Mouse (Mus musculus) heart, postnatal 10 days (tissue): ENCODE data around the gene Gm4553. TPM values are rescaled to one million over a fixed set of nuclear protein-coding genes. Genes with fewer than 3 reads are reported as not detected.
"Not testable (repeated sequence)": the region's sequence is repeated elsewhere in the genome, so short reads cannot be mapped to it uniquely, and the experiment has no call there.

Experiments used
- DNase-seq, 2 experiments: peaks; one replicate each; pipeline ENCODE4 v3.0.0; 2021
- intact Hi-C: fragments of 180-260 bp; cut with DNase I; formaldehyde crosslinking; loops from one replicate; pipeline ENCODE4 v1.15.1; 2025
- total RNA-seq, 2 experiments: library from RNA; stranded (reverse); gene quantifications; 2 replicates each; pipeline ENCODE4 v1.2.3; 2021

The Gm4553 gene
- not detected for total RNA-seq

DNA sequence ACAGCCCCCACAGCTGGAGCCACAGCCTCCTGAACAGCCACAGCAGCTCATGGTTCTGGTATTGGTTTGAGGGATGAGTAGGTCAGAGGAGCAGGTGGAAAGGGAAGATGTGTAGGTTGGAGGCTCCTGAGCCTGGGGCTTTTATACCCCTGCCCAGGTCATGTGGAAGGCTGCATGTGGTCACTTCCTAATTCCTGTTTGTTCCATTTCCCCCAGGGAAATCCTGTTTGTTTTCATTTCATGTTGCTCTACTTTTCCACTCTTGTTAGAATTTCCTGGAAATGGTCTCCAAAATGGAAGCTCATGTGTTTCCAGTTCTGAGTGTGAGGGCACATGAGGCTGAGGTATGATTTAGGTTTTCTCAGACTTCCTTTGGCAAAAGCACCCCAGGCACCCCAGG is at the start of gene Gm4553:
Gm4553 (minus strand) TSS at position 101 of the 400 bp plus-strand sequence.
- DNase-seq, intact Hi-C loops: not testable (repeated sequence)

- intact Hi-C loops, DNase-seq: not testable (repeated sequence)
These were observed 46.6 kb upstream of the Gm4553 start for GRCm38 (mm10) chr7:142212136-142212535.

DNA sequence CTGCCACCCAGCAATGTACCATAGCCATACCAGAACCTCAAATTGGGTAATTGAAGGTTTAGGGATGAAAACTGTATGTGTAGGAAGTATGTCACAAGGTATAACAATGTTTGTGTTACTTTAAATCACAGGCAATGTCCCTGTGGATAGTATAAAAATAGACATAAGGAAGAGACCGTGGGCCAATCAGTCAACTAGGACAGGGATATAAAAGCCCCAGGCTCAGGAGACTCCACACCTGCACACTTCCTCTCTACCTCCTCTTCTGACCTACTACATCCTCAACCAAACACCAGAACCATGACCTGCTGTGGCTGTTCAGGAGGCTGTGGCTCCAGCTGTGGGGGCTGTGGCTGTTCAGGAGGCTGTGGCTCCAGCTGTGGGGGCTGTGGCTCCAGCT is 46.0 kb upstream of the Gm4553 start, which contains the start of gene Gm7579:
Gm7579 (plus strand) TSS at position 301 of the 400 bp plus-strand sequence.
- no peak for DNase-seq
- intact Hi-C loops: no loop called here

GRCm38 (mm10) chr7:142206891-142207290 is 41.4 kb upstream of the Gm4553 start:
- intact Hi-C loops, DNase-seq: not testable (repeated sequence)

DNA sequence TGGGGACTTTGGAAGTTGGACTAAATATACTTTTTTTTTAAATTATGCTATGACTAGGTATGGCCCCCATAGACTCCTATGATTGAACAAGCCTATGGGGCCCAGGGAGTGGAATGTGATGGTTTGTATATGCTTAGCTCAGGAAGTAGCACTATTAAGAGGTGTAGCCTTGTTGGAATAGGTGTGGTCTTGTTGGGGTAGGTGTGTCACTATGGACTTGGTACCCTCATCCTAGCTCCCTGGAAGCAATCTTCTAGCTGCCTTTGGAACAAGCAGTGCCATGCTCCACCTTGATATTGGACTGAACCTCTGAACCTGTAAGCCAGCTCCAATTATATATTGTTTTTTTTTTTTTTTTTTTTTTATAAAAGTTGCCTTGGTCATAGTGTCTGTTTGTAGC is 39.9 kb upstream of the Gm4553 start:
- no peak for DNase-seq
- intact Hi-C loops: no loop called here

- no peak for DNase-seq
- intact Hi-C loops: no loop called here
These were observed 35.5 kb upstream of the Gm4553 start, which contains the start of gene Krtap5-3 for GRCm38 (mm10) chr7:142201064-142201463. Gene Krtap5-3, plus strand, starts transcription at chr7:142201364.

DNA sequence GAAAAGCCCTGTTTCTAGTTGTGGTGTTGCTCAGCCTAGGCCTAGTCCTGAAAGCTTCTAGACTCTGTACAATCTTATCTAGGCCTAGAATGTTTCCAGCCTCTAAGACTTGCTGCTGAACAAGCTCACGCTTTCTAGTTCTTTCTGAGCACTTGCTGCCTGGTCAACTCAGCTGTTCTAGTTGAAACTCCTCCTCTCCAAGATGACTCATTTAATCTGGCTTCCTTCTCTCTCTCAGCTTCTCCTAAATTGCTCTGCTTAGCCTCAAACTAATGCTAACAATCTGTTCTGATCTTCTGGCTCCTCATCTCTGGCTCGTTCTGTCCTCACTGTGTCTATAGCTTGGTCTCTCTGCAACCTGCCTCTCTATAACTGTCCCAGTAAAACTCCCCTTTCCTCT is 33.2 kb upstream of the Gm4553 start:
- intact Hi-C loops: no loop called here

DNA sequence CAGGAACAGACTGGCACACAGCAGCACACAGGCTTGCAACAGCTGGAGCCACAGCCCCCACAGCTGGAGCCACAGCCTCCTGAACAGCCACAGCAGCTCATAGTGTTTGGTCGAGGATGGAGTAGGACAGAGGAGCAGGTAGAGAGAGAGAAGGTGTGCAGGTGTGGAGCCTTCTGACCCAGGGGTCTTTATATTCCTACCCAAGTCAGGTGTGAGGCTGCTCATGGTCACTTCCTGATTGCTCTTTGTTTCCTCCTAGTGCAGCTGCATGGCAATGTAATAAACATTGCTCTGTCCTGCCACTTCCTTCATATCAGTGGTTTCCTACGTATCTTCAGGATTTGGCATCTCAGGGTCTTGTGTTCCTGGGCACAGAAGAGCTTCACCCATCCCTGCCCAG is 24.8 kb upstream of the Gm4553 start, which contains the start of gene Gm10153:
Gm10153 (minus strand) TSS at position 101 of the 400 bp plus-strand sequence.
- intact Hi-C loops: no loop called here
- no peak for DNase-seq

More for the DNA sequence above, 33.2 kb upstream of the Gm4553 start:
- DNase-seq: no peak

DNA sequence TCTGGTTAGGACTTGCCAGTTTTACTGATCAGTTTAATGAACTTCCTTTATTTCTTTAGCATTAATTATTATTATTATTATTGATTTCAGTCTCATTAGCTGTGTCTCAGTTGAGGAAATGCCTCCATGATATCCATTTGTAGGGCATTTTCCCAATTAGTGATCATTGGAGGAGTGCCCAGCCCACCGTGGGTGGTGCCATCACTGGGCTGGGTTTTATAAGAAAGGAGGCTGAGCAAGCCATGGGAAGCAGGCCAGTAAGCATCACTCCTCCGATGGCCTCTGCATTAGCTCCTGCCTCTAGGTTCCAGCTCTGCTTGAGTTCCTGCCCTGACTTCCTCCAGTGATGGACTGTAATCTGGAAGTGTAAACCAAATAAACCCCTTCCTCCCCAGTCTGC is 22.6 kb upstream of the Gm4553 start:
- DNase-seq: no peak
- intact Hi-C loops: no loop called here

GRCm38 (mm10) chr7:142181021-142181420 is 15.5 kb upstream of the Gm4553 start:
- no peak for DNase-seq
- intact Hi-C loops: no loop called here

GRCm38 (mm10) chr7:142178685-142179084 is 13.1 kb upstream of the Gm4553 start:
- DNase-seq: no peak
- intact Hi-C loops: no loop called here

GRCm38 (mm10) chr7:142175905-142176304 is 10.4 kb upstream of the Gm4553 start, which contains the start of gene Krtap5-2:
Gene Krtap5-2, minus strand, starts transcription at chr7:142176005.
- DNase-seq, intact Hi-C loops: not testable (repeated sequence)

DNA sequence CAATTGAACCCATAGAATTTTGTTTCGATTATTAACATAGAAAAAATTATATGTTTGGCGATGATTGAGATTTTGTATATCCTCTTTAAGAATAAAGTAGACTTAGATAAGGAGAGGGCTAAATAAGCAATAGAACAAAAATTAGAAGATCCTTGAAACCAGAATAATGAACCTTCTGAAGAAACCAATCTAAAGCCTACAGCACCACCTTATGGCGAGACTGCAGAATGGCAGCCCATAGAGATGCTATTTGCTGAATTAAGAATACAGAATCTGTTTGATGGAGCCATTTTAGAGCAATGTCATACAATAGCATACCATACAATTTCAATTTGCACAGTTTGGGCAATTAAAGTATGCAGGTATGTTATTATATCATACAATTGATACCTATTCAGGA is 4.3 kb upstream of the Gm4553 start:
- intact Hi-C loops: no loop called here
- DNase-seq: peak in 1 of 2 experiments; percentile 19

DNA sequence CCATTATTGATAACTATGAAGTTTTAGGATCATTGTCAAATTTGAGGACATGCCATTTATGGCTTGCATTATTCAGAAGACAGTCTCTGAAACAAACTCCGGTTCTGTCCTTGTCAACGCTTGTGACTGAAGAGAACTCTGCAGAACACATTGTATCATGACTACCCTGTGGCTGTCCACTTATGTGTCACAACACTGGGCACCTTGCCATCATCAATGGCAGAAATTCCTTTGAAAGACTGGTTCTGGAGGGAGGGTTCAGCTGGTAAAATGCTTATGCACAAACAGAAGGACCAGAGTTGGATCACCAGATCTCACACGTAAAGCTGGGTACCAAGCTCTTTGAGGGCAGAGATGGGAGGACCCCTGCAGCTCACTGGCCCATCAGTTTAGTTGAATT is 6.2 kb downstream of the Gm4553 start:
- no peak for DNase-seq
- intact Hi-C loops: no loop called here

GRCm38 (mm10) chr7:142157013-142157412 is 8.5 kb downstream of the Gm4553 start, which contains the start of gene Gm29735:
Gene Gm29735, minus strand, starts transcription at chr7:142157113.
- DNase-seq, intact Hi-C loops: not testable (repeated sequence)

DNA sequence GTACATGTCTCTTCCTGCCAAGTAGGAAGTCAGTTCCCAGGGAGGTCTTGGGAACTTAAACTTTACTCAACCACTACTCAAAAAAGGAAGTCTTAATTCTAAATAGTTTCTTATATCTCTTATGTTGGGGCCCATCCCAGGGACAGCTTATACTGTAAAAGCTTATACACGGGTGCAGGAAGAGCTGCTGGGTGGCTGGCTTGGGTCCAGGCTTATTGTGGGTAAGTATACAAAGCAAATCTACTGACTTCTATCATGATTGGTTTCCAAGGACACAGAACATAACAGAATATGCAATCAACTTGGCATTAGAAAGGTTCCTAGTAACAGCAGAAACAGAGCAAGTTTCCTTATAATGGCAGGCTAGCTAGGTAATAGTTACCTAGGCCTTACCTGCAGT is 10.2 kb downstream of the Gm4553 start:
- intact Hi-C loops: no loop called here
- no peak for DNase-seq

GRCm38 (mm10) chr7:142152191-142152590 is 13.3 kb downstream of the Gm4553 start:
- DNase-seq: no peak
- intact Hi-C loops: no loop called here

DNA sequence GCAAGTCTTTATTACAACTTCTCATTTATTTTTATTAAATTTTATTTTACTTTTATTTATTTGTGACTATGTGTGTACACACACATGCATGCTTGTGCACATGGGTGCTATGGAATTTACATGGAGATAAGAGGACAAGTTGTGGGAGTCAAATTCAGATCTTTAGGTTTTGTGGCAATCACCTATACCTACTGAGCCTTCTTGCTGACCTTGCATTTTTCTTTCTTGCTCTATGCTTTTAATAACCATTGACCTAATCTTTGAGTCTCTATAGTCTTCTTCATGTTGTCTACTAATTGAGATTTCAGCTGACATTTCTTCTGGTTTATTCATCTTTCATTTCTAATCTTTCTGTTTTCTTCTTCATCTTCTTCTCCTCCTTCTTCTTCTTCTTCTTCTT is 16.9 kb downstream of the Gm4553 start:
- intact Hi-C loops: no loop called here
- no peak for DNase-seq

DNA sequence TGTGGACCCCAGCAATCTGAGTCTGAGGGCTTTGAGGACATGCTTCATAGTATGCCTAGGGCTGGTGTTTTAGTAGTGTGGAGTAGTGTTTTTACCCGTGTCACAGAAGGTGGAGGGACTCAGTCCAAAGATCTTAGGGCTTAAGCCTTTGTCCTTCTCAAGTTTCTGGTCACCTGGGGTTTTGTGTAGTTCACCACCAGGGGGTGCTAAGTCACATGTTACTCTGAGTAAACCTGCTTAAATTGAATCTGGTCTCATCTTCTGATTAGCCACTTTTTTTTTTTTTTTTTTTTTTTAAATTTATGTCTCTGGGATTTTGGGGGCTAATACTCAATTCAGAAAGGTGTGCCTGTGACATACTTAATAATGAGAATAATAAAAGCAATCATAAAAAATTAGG is 19.5 kb downstream of the Gm4553 start:
- DNase-seq: peak; percentile 53 to 73
- intact Hi-C loops: loop anchor here (1.0 kb wide), 2 partner anchors 104 to 138 kb away; no protein-coding TSS in a partner anchor

GRCm38 (mm10) chr7:142145413-142145940 is 20.1 kb downstream of the Gm4553 start:
- DNase-seq: no peak
- intact Hi-C loops: no loop called here

- DNase-seq: no peak
- intact Hi-C loops: no loop called here
These were observed 21.0 kb downstream of the Gm4553 start, which contains the start of gene Gm45337 for GRCm38 (mm10) chr7:142144507-142144906. Gene Gm45337, minus strand, starts transcription at chr7:142144607.

- intact Hi-C loops: not testable (repeated sequence)
These were observed 22.0 kb downstream of the Gm4553 start for GRCm38 (mm10) chr7:142143506-142144010.

More at GRCm38 (mm10) chr7:142143506-142144010, 22.0 kb downstream of the Gm4553 start:
- DNase-seq: not testable (repeated sequence)
